Mouse (Mus musculus) ES-E14 (cell line): ENCODE results near the gene St3gal3. TPM values are rescaled to one million over a fixed set of nuclear protein-coding genes. Genes with fewer than 3 reads are reported as not detected.

ENCODE experiments used
- DNase-seq: peaks from one replicate; pipeline ENCODE4 v3.0.0-alpha.2; 2013; ENCODE audit warnings: low read depth, low spot score
- H3K27ac ChIP-seq: 2 replicates; pipeline ENCODE4 v1.5.1; 2012; ENCODE audit warnings: low read depth, mild to moderate bottlenecking, low read length, moderate library complexity, mixed read lengths; ENCODE audit not compliant: poor library complexity, insufficient read depth, severe bottlenecking
- H3K36me3 ChIP-seq: 2 replicates; pipeline ENCODE4 v1.6.1; 2012; ENCODE audit warnings: mild to moderate bottlenecking, low read length, moderate library complexity, mixed read lengths; ENCODE audit not compliant: control insufficient read depth, poor library complexity, insufficient read depth, severe bottlenecking
- H3K4me1 ChIP-seq, 2 experiments: fragments of 150-350 bp in 1 of 2; sonication (generic) in 1 of 2; 2 replicates each; pipeline ENCODE4 v1.6.1; 2012; ENCODE audit warnings: low read length in 2 of 2, mild to moderate bottlenecking in 1 of 2, mixed read lengths in 1 of 2; ENCODE audit not compliant: control insufficient read depth in 2 of 2, insufficient read depth in 2 of 2, poor library complexity in 1 of 2
- H3K4me3 ChIP-seq, 2 experiments: fragments of 150-350 bp in 1 of 2; sonication (generic) in 1 of 2; 2 replicates each; pipeline ENCODE4 v1.5.1; 2012; ENCODE audit warnings: low read length in 2 of 2, low read depth in 1 of 2, mild to moderate bottlenecking in 1 of 2, mixed read lengths in 1 of 2; ENCODE audit not compliant: insufficient read depth in 1 of 2, poor library complexity in 1 of 2, severe bottlenecking in 1 of 2
- H3K9ac ChIP-seq: 2 replicates; pipeline ENCODE4 v1.6.1; 2012; ENCODE audit warnings: low read depth, mild to moderate bottlenecking, low read length, mixed read lengths; ENCODE audit not compliant: poor library complexity, insufficient read depth, severe bottlenecking
- H3K9me3 ChIP-seq: fragments of 150-350 bp; sonication (generic); 2 replicates; pipeline ENCODE4 v1.6.1; 2012; ENCODE audit warnings: low read depth, mild to moderate bottlenecking, low read length; ENCODE audit not compliant: control insufficient read depth, insufficient read depth
- CHD2 ChIP-seq: IDR thresholded peaks from 2 replicates; pipeline ENCODE4 v1.6.1; 2014; ENCODE audit warnings: mild to moderate bottlenecking, low read depth, low read length, inconsistent platforms
- HCFC1 ChIP-seq: IDR thresholded peaks from 2 replicates; pipeline ENCODE4 v1.6.1; 2012; ENCODE audit warnings: low read length, inconsistent platforms, borderline replicate concordance; ENCODE audit not compliant: insufficient read depth
- MAFK ChIP-seq: IDR thresholded peaks from 2 replicates; pipeline ENCODE4 v1.6.1; 2014; ENCODE audit warnings: mild to moderate bottlenecking, low read depth, low read length, inconsistent platforms; ENCODE audit not compliant: insufficient read depth
- ZC3H11A ChIP-seq: IDR thresholded peaks from 2 replicates; pipeline ENCODE4 v1.6.1; 2012; ENCODE audit warnings: low read depth, mild to moderate bottlenecking, inconsistent platforms, low read length, borderline replicate concordance
- ZNF384 ChIP-seq: IDR thresholded peaks from 2 replicates; pipeline ENCODE4 v1.6.1; 2012; ENCODE audit warnings: low read depth, low read length, inconsistent platforms
- in situ Hi-C, 2 experiments: fragments of 600-800 bp; cut with MboI; formaldehyde crosslinking; loops; one replicate each; pipeline ENCODE4 v1.15.1; 2025; ENCODE audit warnings: low sequenced_read_pairs in 2 of 2, inconsistent platforms in 1 of 2; ENCODE audit not compliant: unreplicated experiment in 2 of 2
- total RNA-seq: library from RNA; depleted of rRNA; stranded (reverse); fragments of 300-350 nt; gene quantifications from 2 replicates; pipeline ENCODE4 v1.2.3, GENCODE M21; 2012

St3gal3 gene
- total RNA-seq, 1 experiment: 10.9 TPM

GRCm38 (mm10) chr4:117990571-117990970 lies 144.1 kb downstream of the St3gal3 start:
- TF ChIP-seq MAFK (no peak), ZC3H11A (no peak), HCFC1 (no peak), ZNF384 (no peak), CHD2 (no peak)
- in situ Hi-C loops: no loop called here
- no peak overlapping the region for H3K4me3 ChIP-seq
- DNase-seq: no peak
- H3K9ac ChIP-seq: no peak overlapping the region
- no peak overlapping the region for H3K27ac ChIP-seq
- peaks cover 0 to 6% of the 10 kb centered on the region in 2 experiments; a peak in 1 of 4 replicates for H3K4me1 ChIP-seq
- H3K36me3 ChIP-seq: no peaks in the 10 kb centered on the region; the same call in 1 of the 2 replicates
- no peaks in the 10 kb centered on the region for H3K9me3 ChIP-seq

GRCm38 (mm10) chr4:117989801-117990200 lies 144.9 kb downstream of the St3gal3 start:
- no peaks in the 10 kb centered on the region for H3K9me3 ChIP-seq
- TF ChIP-seq ZC3H11A (no peak), ZNF384 (no peak), HCFC1 (no peak), CHD2 (no peak), MAFK (no peak)
- H3K36me3 ChIP-seq: no peaks in the 10 kb centered on the region; the same call in 1 of the 2 replicates
- no peak overlapping the region for H3K4me3 ChIP-seq
- peaks cover 0 to 6% of the 10 kb centered on the region in 2 experiments; a peak in 1 of 4 replicates for H3K4me1 ChIP-seq
- no peak overlapping the region for H3K9ac ChIP-seq
- DNase-seq: no peak
- in situ Hi-C loops: no loop called here
- H3K27ac ChIP-seq: no peak overlapping the region

- in situ Hi-C loops: no loop called here
- no peak for DNase-seq
These were observed 147.9 kb downstream of the St3gal3 start for GRCm38 (mm10) chr4:117986766-117987165.

DNA sequence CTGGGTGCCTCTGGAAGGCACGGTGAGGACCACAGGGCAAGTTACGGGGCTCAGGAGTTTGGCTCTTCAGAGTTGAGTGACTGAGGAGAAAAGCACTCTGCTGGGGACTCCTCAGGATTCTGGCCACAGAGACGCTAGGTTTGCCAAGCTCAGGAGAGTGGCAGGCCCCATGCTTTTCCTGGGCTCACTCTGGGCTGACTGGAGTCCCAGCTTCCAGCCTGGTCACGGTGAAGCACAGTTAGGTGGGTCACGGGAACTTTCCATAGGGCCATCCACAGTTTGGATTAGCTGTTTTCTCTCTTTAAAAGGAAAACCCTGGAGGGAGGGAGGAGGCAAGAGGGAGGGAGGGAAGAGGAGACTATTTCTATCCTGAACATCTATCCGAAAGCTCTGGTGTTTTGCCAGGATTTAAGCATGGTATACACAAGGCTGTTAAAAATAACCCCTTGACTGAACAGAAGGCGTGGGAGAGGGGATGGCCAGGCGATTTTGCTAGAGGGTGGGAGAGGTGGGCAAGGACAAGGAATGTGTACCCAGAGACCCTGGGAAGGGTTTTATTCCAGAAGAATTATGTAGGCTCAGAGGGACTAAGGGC lies 149.6 kb downstream of the St3gal3 start:
- H3K36me3 ChIP-seq: no peaks in the 10 kb centered on the region; the same call in 1 of the 2 replicates
- no peak overlapping the region for H3K9ac ChIP-seq
- H3K4me1 ChIP-seq: no peaks in the 10 kb centered on the region
- H3K4me3 ChIP-seq: no peak overlapping the region
- in situ Hi-C loops: no loop called here
- H3K27ac ChIP-seq: no peak overlapping the region
- no peaks in the 10 kb centered on the region for H3K9me3 ChIP-seq
- no peak for DNase-seq
- TF ChIP-seq HCFC1 (no peak), CHD2 (no peak), ZC3H11A (no peak), ZNF384 (no peak), MAFK (no peak)

More at GRCm38 (mm10) chr4:117986766-117987165, 147.9 kb downstream of the St3gal3 start:
- Histone ChIP-seq H3K9me3 (no peaks in the 10 kb centered on the region), H3K4me3 (no peak overlapping the region), H3K4me1 (no peaks in the 10 kb centered on the region), H3K9ac (no peak overlapping the region), H3K27ac (no peak overlapping the region), H3K36me3 (no peaks in the 10 kb centered on the region; the same call in 1 of the 2 replicates)
- no peak for TF ChIP-seq ZC3H11A
- TF ChIP-seq ZNF384: no peak
- no peak for TF ChIP-seq MAFK
- no peak for TF ChIP-seq HCFC1
- TF ChIP-seq CHD2: no peak

DNA sequence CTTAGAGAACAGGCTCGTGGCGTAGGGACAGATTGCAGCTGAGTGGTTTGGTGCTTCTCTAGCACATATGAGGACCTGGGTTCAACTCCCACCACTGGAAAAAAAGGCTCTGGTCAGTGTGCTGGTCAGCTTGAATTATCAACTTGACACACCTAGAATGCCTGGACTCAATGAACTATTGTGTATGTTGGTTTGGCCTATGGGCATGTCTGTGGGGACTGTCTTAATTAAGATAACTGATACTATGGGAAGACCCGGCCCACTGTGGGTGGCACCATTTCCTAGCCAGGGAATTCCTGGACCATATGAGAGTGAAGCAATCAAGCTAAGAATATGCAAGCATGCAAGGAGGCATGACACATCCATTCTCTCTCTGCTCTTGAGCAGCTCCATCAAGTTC lies 150.5 kb downstream of the St3gal3 start:
- no peaks in the 10 kb centered on the region for H3K9me3 ChIP-seq
- TF ChIP-seq ZC3H11A (no peak), CHD2 (no peak), HCFC1 (no peak), ZNF384 (no peak), MAFK (no peak)
- no peaks in the 10 kb centered on the region for H3K4me1 ChIP-seq
- H3K36me3 ChIP-seq: no peaks in the 10 kb centered on the region; the same call in 1 of the 2 replicates
- no peak overlapping the region for H3K27ac ChIP-seq
- no peak overlapping the region for H3K9ac ChIP-seq
- in situ Hi-C loops: no loop called here
- no peak for DNase-seq
- H3K4me3 ChIP-seq: no peak overlapping the region
